Mouse (Mus musculus) T-helper 17 cell (primary cell): ENCODE measurements around the gene Lrrc4c.

ENCODE experiments used
- in situ Hi-C, 2 experiments: fragments of 300-600 bp; cut with MboI, MseI; formaldehyde crosslinking; loops; 1 replicate in 1 of 2; 2 replicates in 1 of 2; pipeline ENCODE4 v1.15.1; 2025; ENCODE audit warnings: high pct_unique_total_duplicates in 2 of 2

Lrrc4c gene

GRCm38 (mm10) chr2:96317387-96318299, at the start of gene Lrrc4c:
Gene Lrrc4c (plus strand): TSS chr2:96318169.
- in situ Hi-C loops, result no loop called here

- in situ Hi-C loops, result no loop called here
Measured at GRCm38 (mm10) chr2:96275061-96275460, 42.9 kb upstream of the Lrrc4c start.

DNA sequence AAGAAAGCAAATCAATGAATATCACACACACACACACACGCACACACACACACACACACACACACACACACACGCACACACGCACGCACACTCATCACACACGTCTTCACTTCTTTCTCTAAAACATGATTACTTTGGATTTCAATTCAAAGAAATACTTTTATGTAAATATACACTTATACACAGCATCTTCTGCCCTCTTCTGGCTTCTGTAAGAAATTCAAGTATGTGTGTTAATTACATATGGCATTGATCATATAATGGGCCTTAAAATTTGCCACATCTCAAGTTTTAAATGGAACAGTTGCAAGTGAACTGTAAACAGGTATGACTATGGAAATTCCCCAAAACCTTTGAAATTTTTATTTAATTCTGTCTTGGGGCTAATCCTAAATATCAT, 35.0 kb upstream of the Lrrc4c start:
- in situ Hi-C loops, result no loop called here

DNA sequence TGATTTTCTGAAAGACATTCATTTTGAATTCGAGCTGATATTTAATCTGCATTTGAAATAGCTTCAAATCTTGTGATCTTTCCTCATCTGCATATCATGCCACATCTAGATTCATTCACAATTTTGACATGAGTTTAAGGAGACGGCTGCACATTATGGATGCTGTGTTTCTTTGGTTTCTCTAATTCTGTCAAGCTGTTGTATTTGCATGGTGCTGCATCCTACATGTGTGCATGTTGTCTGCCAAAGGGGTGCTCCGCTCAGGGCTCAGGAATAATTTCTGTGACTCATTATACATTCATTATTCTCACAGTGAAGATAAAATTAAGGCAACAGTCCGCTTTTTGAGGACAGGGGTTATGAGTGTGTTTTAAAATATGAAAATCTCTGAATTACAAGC, 30.5 kb upstream of the Lrrc4c start:
- in situ Hi-C loops, result no loop called here

- in situ Hi-C loops, result no loop called here
Measured at GRCm38 (mm10) chr2:96290541-96290940, 27.4 kb upstream of the Lrrc4c start.

GRCm38 (mm10) chr2:96315034-96315433, 2.9 kb upstream of the Lrrc4c start:
- in situ Hi-C loops, result no loop called here

DNA sequence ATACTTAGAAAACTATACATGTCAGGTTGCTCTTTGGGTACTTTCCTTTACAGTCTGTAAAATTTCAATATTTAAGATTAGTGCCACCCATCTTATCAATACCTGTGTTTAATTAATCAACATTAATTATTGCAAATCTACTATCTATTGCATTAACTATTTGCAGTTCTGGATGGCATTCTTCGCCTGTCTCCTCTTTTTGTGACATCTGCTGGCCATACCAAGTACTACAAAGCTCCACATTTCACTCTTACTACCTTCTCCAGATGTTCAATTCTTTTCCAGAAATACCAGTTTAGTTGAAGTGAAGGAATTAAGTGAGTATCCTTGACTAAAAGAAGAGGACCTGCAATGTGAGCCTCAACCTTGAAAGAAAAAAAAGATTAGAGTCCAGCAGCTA, 1.4 kb upstream of the Lrrc4c start:
- in situ Hi-C loops, result no loop called here

GRCm38 (mm10) chr2:96318556-96318955, 587 bp downstream of the Lrrc4c start:
- in situ Hi-C loops, result no loop called here

DNA sequence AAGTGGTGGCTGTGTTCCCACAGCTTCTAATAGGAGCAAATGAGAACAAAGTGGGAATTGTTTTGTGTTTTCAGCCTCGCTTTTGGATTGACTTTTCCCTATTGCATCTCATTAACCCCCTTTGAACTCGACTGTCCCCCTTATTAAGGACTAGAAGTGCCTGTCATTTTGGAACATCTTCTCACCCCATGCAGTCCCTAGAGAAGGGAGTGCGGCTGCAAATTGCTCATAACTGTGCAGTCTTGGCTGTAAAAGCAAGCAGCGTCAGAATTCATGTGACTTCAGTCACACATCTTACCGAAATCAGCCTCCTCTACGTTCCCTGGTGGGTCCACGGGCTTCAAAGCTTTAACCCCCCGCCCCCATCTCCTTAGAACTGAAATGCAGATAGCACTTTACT, 1.2 kb downstream of the Lrrc4c start:
- in situ Hi-C loops, result no loop called here

DNA sequence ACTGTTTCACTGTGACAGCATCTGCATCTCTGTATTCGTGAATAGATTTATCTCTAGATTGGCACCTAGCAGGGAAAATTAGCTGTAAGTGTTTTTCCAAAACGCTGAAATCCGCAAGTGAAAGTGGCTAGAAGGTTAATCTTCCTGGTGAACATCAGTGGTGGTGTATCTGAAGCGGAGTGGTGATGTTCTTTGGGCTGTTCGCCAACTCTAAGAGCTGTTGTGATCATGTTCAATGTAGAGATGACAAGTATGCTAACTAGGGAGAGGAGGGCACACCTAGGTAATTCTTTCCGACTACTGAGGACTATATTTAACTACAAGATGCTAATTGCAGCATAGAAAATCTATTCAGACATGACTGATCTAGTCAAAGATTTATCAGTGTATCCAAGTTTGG, 1.7 kb downstream of the Lrrc4c start:
- in situ Hi-C loops, result no loop called here

DNA sequence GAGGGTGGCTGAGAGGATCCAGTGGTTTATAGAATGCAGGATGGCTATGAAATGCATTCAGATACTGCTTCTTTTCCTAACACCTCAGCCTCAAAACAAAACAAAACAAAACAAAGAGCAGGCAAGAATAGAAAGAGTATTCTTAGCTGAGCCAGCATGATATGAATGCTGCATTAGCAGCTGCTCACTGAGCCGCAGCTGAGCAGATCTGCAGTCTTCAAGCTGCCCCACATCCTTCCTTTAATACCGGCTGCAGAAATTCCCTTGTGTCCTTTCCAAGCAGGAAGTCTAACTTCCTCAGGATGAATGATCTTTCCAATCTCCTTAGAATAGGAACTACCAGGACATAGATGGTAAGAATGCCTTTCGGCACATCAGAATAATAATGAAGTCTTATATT, 16.7 kb downstream of the Lrrc4c start:
- in situ Hi-C loops, result loop anchor here in 1 of 2 experiments (10.0 kb wide), 2 partner anchors 1620 to 1670 kb away; no protein-coding TSS in a partner anchor

- in situ Hi-C loops, result loop anchor here in 1 of 2 experiments (10.0 kb wide), 2 partner anchors 1617 to 1673 kb away; no protein-coding TSS in a partner anchor
Measured at GRCm38 (mm10) chr2:96337354-96337753, 19.4 kb downstream of the Lrrc4c start.

- in situ Hi-C loops, result no loop called here
Measured at GRCm38 (mm10) chr2:96401186-96401811, 83.3 kb downstream of the Lrrc4c start.

- in situ Hi-C loops, result no loop called here
Measured at GRCm38 (mm10) chr2:96402514-96402913, 84.5 kb downstream of the Lrrc4c start.

DNA sequence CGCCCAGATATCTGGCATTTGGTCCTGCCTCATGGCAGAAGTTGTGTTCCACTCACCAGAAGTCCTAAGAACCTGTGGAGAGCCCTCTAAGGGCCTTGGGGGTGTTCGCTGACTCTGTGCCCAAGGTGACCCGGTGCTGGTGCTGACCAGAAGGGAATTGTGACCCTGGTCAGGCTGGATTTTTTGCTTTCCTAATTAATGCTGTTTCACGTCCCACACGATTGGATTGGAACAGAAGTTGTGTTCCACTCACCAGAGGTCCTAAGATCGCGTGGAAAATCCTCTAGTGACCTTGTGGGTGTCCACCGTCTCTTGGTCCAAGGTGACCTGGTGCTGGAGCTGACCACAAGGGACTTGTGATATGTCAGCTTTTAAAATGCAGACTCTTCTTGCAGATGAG, 88.9 kb downstream of the Lrrc4c start:
- in situ Hi-C loops, result no loop called here

GRCm38 (mm10) chr2:96411182-96411581, 93.2 kb downstream of the Lrrc4c start:
- in situ Hi-C loops, result no loop called here

DNA sequence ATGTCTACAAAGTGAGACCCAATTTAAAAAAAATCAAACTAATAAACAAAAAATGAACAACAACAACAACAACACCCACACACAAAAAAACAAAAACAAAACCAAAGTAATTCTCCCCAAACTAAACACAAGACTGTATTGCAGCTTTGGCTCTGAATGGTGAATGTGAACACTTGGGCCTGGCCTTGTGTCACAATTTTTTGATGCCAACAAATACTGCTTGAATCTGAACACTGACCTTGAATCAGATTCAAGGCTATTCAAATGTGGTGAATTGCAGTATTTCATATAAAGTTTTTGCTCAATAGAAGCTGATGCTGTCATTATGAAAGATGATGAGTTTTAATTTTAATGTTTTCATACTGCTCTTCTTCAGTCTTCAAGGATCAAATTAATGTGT, 143.6 kb downstream of the Lrrc4c start:
- in situ Hi-C loops, result no loop called here

- in situ Hi-C loops, result no loop called here
Measured at GRCm38 (mm10) chr2:96475674-96476073, 157.7 kb downstream of the Lrrc4c start.

GRCm38 (mm10) chr2:96499116-96499882, 181.3 kb downstream of the Lrrc4c start:
- in situ Hi-C loops, result no loop called here

GRCm38 (mm10) chr2:96504140-96504539, 186.2 kb downstream of the Lrrc4c start:
- in situ Hi-C loops, result no loop called here

DNA sequence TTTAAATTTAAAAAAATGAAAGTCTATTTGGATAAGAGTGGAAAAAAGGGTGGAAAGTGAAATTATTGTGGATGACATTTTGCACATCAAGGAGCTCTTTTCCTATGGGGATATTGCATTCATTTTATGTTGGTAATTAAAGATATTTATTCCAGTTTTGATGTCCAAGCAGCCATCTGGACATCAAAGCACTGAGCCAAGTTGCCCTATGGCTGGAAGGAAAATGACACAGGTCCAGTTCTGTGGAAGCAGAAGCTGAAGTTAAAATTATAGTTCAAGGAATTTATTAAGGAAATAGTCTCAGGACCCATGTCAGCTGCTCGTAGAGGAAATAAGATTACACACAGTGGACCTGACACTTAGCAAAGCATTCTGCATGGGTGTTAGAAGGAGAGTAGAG, 187.7 kb downstream of the Lrrc4c start:
- in situ Hi-C loops, result no loop called here

DNA sequence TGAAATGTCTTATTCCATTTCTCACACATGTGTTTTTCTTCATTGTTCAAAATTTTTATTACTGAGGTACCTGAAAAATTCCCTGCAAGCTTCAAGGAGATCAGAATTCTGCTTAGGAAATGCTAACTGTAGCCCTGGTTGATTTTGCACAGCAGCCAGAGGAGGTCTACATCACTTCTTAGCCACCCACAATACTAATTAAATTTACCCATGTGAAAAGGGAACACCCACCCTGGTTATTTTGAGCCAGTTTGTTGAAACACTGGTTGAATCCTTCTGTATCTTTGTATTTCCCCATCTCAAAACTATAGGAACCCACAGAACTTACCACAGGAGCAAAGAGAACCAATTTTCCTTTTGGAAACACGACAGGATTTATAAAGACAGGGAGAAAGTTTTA, 191.0 kb downstream of the Lrrc4c start:
- in situ Hi-C loops, result no loop called here
